Mouse (Mus musculus) thymus, postnatal 0 days (tissue): Measurements from ENCODE around the gene Jpt1. TPM values are rescaled to one million over a fixed set of nuclear protein-coding genes. Genes with fewer than 3 reads are reported as not detected.

Experiments
- microRNA-seq: library from miRNA; unstranded; fragments of <30 nt; microRNA quantifications from one replicate; pipeline ENCODE4, GENCODE M21; 2016; ENCODE audit warnings: borderline number of aligned reads
- polyA plus RNA-seq: library from polyadenylated mRNA; unstranded; fragments of >200 nt; fragmentation: Nextera tagmentation; extraction: Ambion mirVana; gene quantifications from 2 replicates; pipeline ENCODE4 v1.2.1, GENCODE M21; 2015

Gene Jpt1
- polyA plus RNA-seq, 1 experiment from 2014 or later, result 612 TPM

Small RNA genes within 50 kb of the gene (microRNA-seq; reads per million reads assigned to microRNA genes)
- gene Mir3968, result not detected

Other genes with a start within 250 kb of the Jpt1 start
- 0.60 and 0.83 TPM in 2 replicates for gene Grin2c, start 247.1 kb downstream of the Jpt1 start, polyA plus RNA-seq
- 22.0 and 22.4 TPM in 2 replicates for gene Fdxr, start 237.3 kb downstream of the Jpt1 start, polyA plus RNA-seq
- gene Fads6, start 216.7 kb downstream of the Jpt1 start, polyA plus RNA-seq, result 0.37 and 0.39 TPM in 2 replicates
- not detected in 2 replicates for gene Otop2, start 207.2 kb downstream of the Jpt1 start, polyA plus RNA-seq
- not detected in 2 replicates for gene Ush1g, start 192.3 kb downstream of the Jpt1 start, polyA plus RNA-seq
- not detected in 2 replicates for gene Otop3, start 179.7 kb downstream of the Jpt1 start, polyA plus RNA-seq
- 23.2 and 27.1 TPM in 2 replicates for gene Hid1, start 146.6 kb downstream of the Jpt1 start, polyA plus RNA-seq
- gene Cdr2l, start 132.5 kb downstream of the Jpt1 start, polyA plus RNA-seq, result 5.3 and 5.4 TPM in 2 replicates
- 408 and 411 TPM in 2 replicates for gene Mrpl58, start 110.6 kb downstream of the Jpt1 start, polyA plus RNA-seq
- gene Atp5h, start 94.4 kb downstream of the Jpt1 start, polyA plus RNA-seq, result 1,461 and 1,502 TPM in 2 replicates
- 30.5 and 37.5 TPM in 2 replicates for gene Kctd2, start 94.3 kb downstream of the Jpt1 start, polyA plus RNA-seq
- 0.89 and 1.1 TPM in 2 replicates for gene Trim80, start 73.8 kb downstream of the Jpt1 start, polyA plus RNA-seq
- 206 and 207 TPM in 2 replicates for gene Slc16a5, start 51.9 kb downstream of the Jpt1 start, polyA plus RNA-seq
- 30.0 and 34.5 TPM in 2 replicates for gene Armc7, start 38.7 kb downstream of the Jpt1 start, polyA plus RNA-seq
- gene Nt5c, start 22.5 kb downstream of the Jpt1 start, polyA plus RNA-seq, result 210 and 221 TPM in 2 replicates
- gene Sumo2, start 21.9 kb upstream of the Jpt1 start, polyA plus RNA-seq, result 1,265 and 1,278 TPM in 2 replicates
- 148 and 163 TPM in 2 replicates for gene Nup85, start 50.0 kb upstream of the Jpt1 start, polyA plus RNA-seq
- gene Mrps7, start 89.5 kb upstream of the Jpt1 start, polyA plus RNA-seq, result 81.2 and 85.3 TPM in 2 replicates
- gene Gga3, start 89.7 kb upstream of the Jpt1 start, polyA plus RNA-seq, result 20.1 and 20.9 TPM in 2 replicates
- gene Mif4gd, start 98.6 kb upstream of the Jpt1 start, polyA plus RNA-seq, result 120 and 121 TPM in 2 replicates
- gene Slc25a19, start 113.9 kb upstream of the Jpt1 start, polyA plus RNA-seq, result 35.5 and 39.5 TPM in 2 replicates
- 143 and 144 TPM in 2 replicates for gene Grb2, start 194.2 kb upstream of the Jpt1 start, polyA plus RNA-seq